Mouse (Mus musculus) heart, postnatal 25 days (tissue): ENCODE measurements at regions not wholly inside any gene's neighbourhood (a gene's known extent, or its start where the extent isn't known, plus 50 kb on each side); places are given as distances from the start of the nearest gene placed in this dataset.

ENCODE experiments used
- DNase-seq: peaks from one replicate; pipeline ENCODE4 v3.0.0; 2022; ENCODE audit warnings: low spot score
- intact Hi-C: fragments of 180-260 bp; cut with DNase I; formaldehyde crosslinking; loops from one replicate; pipeline ENCODE4 v1.15.1; 2025

- intact Hi-C loops = no loop called here
- DNase-seq = no peak
Observed at GRCm38 (mm10) chr19:6684921-6685320, 142.1 kb upstream of the Slc22a12 start.

- intact Hi-C loops = no loop called here
- DNase-seq = no peak
Observed at GRCm38 (mm10) chr19:6679392-6680307, 136.8 kb upstream of the Slc22a12 start.

- no peak for DNase-seq
- intact Hi-C loops = no loop called here
Observed at GRCm38 (mm10) chr19:6677511-6677910, 134.7 kb upstream of the Slc22a12 start.

- DNase-seq = no peak
- intact Hi-C loops = no loop called here
Observed at GRCm38 (mm10) chr19:6675586-6675985, 132.8 kb upstream of the Slc22a12 start.

GRCm38 (mm10) chr19:6671696-6672095 lies 128.9 kb upstream of the Slc22a12 start:
- intact Hi-C loops = no loop called here
- no peak for DNase-seq

- intact Hi-C loops = no loop called here
- no peak for DNase-seq
Observed at GRCm38 (mm10) chr19:6669881-6670280, 127.0 kb upstream of the Slc22a12 start.

GRCm38 (mm10) chr19:6668545-6668944 lies 125.7 kb upstream of the Slc22a12 start:
- DNase-seq = no peak
- intact Hi-C loops = no loop called here

GRCm38 (mm10) chr19:6666187-6666722 lies 123.4 kb upstream of the Slc22a12 start:
- intact Hi-C loops = no loop called here

GRCm38 (mm10) chr19:6665264-6666054 lies 122.6 kb upstream of the Slc22a12 start:
- no peak for DNase-seq
- intact Hi-C loops = no loop called here

More at GRCm38 (mm10) chr19:6666187-6666722, 123.4 kb upstream of the Slc22a12 start:
- no peak for DNase-seq

GRCm38 (mm10) chr19:6664311-6664952 lies 121.6 kb upstream of the Slc22a12 start:
- no peak for DNase-seq
- intact Hi-C loops = no loop called here

GRCm38 (mm10) chr19:6663391-6663790 lies 120.6 kb upstream of the Slc22a12 start:
- DNase-seq = peak; percentile 17
- intact Hi-C loops = loop anchor here (1.0 kb wide), 1 partner anchor 174 kb away; no protein-coding TSS in a partner anchor

GRCm38 (mm10) chr19:6662346-6662939 lies 119.6 kb upstream of the Slc22a12 start:
- intact Hi-C loops = no loop called here
- no peak for DNase-seq

GRCm38 (mm10) chr19:6661508-6661871 lies 118.7 kb upstream of the Slc22a12 start:
- intact Hi-C loops = no loop called here
- DNase-seq = no peak

- intact Hi-C loops = no loop called here
- DNase-seq = no peak
Observed at GRCm38 (mm10) chr19:6660723-6661507, 118.1 kb upstream of the Slc22a12 start.

- DNase-seq = no peak
- intact Hi-C loops = no loop called here
Observed at GRCm38 (mm10) chr19:6660157-6660556, 117.3 kb upstream of the Slc22a12 start.

- DNase-seq = no peak
- intact Hi-C loops = no loop called here
Observed at GRCm38 (mm10) chr19:6654550-6654949, 111.7 kb upstream of the Slc22a12 start.

GRCm38 (mm10) chr19:6652775-6653174 lies 109.9 kb upstream of the Slc22a12 start:
- no peak for DNase-seq

GRCm38 (mm10) chr19:6651192-6651591 lies 108.4 kb upstream of the Slc22a12 start:
- no peak for DNase-seq
- intact Hi-C loops = no loop called here

More at GRCm38 (mm10) chr19:6652775-6653174, 109.9 kb upstream of the Slc22a12 start:
- intact Hi-C loops = no loop called here

- no peak for DNase-seq
- intact Hi-C loops = no loop called here
Observed at GRCm38 (mm10) chr19:6649885-6650284, 107.1 kb upstream of the Slc22a12 start.
